Mouse (Mus musculus) heart, embryonic 15.5 days (tissue): ENCODE results near the gene 1700001P01Rik. TPM values are rescaled to one million over a fixed set of nuclear protein-coding genes. Genes with fewer than 3 reads are reported as not detected.

Experiments
- ATAC-seq: fragments of 200-750 bp; cut with Nextera tagmentation; replicated peaks from 2 replicates; pipeline ENCODE4 v1.8.0; 2017; ENCODE audit warnings: low read depth, moderate TSS enrichment; ENCODE audit not compliant: insufficient number of reproducible peaks, insufficient read depth, low FRiP score
- H3K27ac ChIP-seq: fragments of 300-500 bp; sonication (generic); 2 replicates; pipeline ENCODE4 v1.5.1; 2015; ENCODE audit warnings: mild to moderate bottlenecking, inconsistent platforms
- H3K27me3 ChIP-seq: fragments of 300-500 bp; sonication (generic); 2 replicates; pipeline ENCODE4 v1.6.1; 2015; ENCODE audit warnings: inconsistent platforms
- H3K36me3 ChIP-seq: fragments of 300-500 bp; sonication (generic); 2 replicates; pipeline ENCODE4 v1.6.1; 2015; ENCODE audit warnings: mild to moderate bottlenecking, inconsistent platforms
- H3K4me1 ChIP-seq: fragments of 300-500 bp; sonication (generic); replicated peaks from 2 replicates; pipeline ENCODE4 v1.6.1; 2015; ENCODE audit warnings: inconsistent platforms
- H3K4me2 ChIP-seq: fragments of 300-500 bp; sonication (generic); 2 replicates; pipeline ENCODE4 v1.6.1; 2015; ENCODE audit warnings: inconsistent platforms, mild to moderate bottlenecking, moderate library complexity
- H3K4me3 ChIP-seq: fragments of 300-500 bp; sonication (generic); 2 replicates; pipeline ENCODE4 v1.5.1; 2015; ENCODE audit warnings: mild to moderate bottlenecking, inconsistent platforms
- H3K9ac ChIP-seq: fragments of 300-500 bp; sonication (generic); 2 replicates; pipeline ENCODE4 v1.6.1; 2015; ENCODE audit warnings: mild to moderate bottlenecking, inconsistent platforms
- H3K9me3 ChIP-seq: fragments of 300-500 bp; sonication (generic); replicated peaks from 2 replicates; pipeline ENCODE4 v1.6.1; 2016; ENCODE audit warnings: inconsistent platforms
- WGBS: fragments of 180-500 bp; shearing (Covaris S2); methylation state at CpG from one replicate; pipeline ENCODE4 v1.1.7; 2015; ENCODE audit warnings: mixed read lengths; 5-methylcytosine and 5-hydroxymethylcytosine counted together
- microRNA-seq: library from miRNA; unstranded; fragments of <30 nt; microRNA quantifications from one replicate; pipeline ENCODE4, GENCODE M21; 2016
- polyA plus RNA-seq: library from polyadenylated mRNA; unstranded; fragments of >200 nt; fragmentation: Nextera tagmentation; extraction: Ambion mirVana; gene quantifications from 2 replicates; pipeline ENCODE4 v1.2.1, GENCODE M21; 2015

Gene 1700001P01Rik
- polyA plus RNA-seq, 1 experiment from 2014 or later = 0.21 TPM

DNA sequence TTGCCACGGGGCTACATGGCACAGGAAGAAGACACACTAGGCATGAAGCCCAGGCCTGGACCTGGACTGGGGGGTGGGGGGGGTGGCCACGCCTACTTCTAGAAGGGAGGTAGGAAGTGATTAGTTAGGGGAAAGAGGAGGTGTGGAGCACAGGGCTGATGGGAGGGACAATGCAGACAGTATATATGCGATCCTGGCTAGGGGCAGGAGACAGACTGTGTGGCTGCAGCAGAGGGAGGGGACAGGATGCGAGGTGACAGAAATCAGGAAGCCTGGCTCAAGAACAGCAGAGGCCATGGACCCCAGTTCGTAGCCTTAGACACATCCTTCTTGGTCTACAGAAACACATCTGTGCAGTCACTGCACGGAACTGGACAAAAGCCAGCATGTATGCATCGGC is 52.0 kb downstream of the 1700001P01Rik start:
- peak; percentile 51 for ATAC-seq
- H3K4me1 ChIP-seq = 0 out of 2 replicates have a peak, but pooled peaks cover 4% of the 10 kb centered on the region

More for the DNA sequence above, 52.0 kb downstream of the 1700001P01Rik start:
- Histone ChIP-seq H3K4me3 (no peak overlapping the region), H3K4me2 (no peak overlapping the region), H3K27ac (peak overlapping the region; percentile 12; the same call in 1 of the 2 replicates), H3K9ac (no peak overlapping the region), H3K27me3 (no peaks in the 10 kb centered on the region), H3K36me3 (peaks cover 72% of the 10 kb centered on the region), H3K9me3 (no peaks in the 10 kb centered on the region)
- WGBS = 63% methylated on average over 7 of the region's 7 CpGs

Small RNA genes lying within 50 kb of the gene (microRNA-seq; reads per million reads assigned to microRNA genes)
- 0.63 reads per million for gene Mir8102

Other genes starting within 250 kb of the 1700001P01Rik start
- gene Srcin1, start 199.7 kb downstream of the 1700001P01Rik start, polyA plus RNA-seq = 0.06 and 0.15 TPM in 2 replicates
- 0.71 and 1.1 TPM in 2 replicates for gene Epop, start 146.2 kb downstream of the 1700001P01Rik start, polyA plus RNA-seq
- 2.2 and 2.3 TPM in 2 replicates for gene Mllt6, start 112.5 kb downstream of the 1700001P01Rik start, polyA plus RNA-seq
- gene Cisd3, start 90.1 kb downstream of the 1700001P01Rik start, polyA plus RNA-seq = 60.7 and 69.4 TPM in 2 replicates
- gene Pcgf2, start 75.4 kb downstream of the 1700001P01Rik start, polyA plus RNA-seq = 10.9 and 11.5 TPM in 2 replicates
- 337 and 364 TPM in 2 replicates for gene Psmb3, start 72.5 kb downstream of the 1700001P01Rik start, polyA plus RNA-seq
- 0.82 and 0.95 TPM in 2 replicates for gene Pip4k2b, start 31.2 kb downstream of the 1700001P01Rik start, polyA plus RNA-seq
- 9.5 and 10.5 TPM in 2 replicates for gene Cwc25, start 9.4 kb downstream of the 1700001P01Rik start, polyA plus RNA-seq
- 286 and 399 TPM in 2 replicates for gene Rpl23, start 6.5 kb upstream of the 1700001P01Rik start, polyA plus RNA-seq
- gene Lasp1, start 23.1 kb upstream of the 1700001P01Rik start, polyA plus RNA-seq = 40.3 and 65.5 TPM in 2 replicates
- 2.9 and 3.4 TPM in 2 replicates for gene B230217C12Rik, start 64.9 kb upstream of the 1700001P01Rik start, polyA plus RNA-seq
- 0.72 and 0.82 TPM in 2 replicates for gene Fbxo47, start 108.2 kb upstream of the 1700001P01Rik start, polyA plus RNA-seq
- 0.88 and 2.2 TPM in 2 replicates for gene Plxdc1, start 210.5 kb upstream of the 1700001P01Rik start, polyA plus RNA-seq
- gene Arl5c, start 220.3 kb upstream of the 1700001P01Rik start, polyA plus RNA-seq = 3.8 and 6.9 TPM in 2 replicates
- 5.8 and 8.5 TPM in 2 replicates for gene Cacnb1, start 247.1 kb upstream of the 1700001P01Rik start, polyA plus RNA-seq